Mouse (Mus musculus) small intestine, adult 2 months (tissue): ENCODE data around the gene Arsa.

Experiments used
- CTCF ChIP-seq: fragments of 200-500 bp; IDR thresholded peaks from 2 replicates; pipeline ENCODE4 v1.5.1; 2012; ENCODE audit warnings: low read depth, mild to moderate bottlenecking, control low read depth, inconsistent platforms, low read length, moderate library complexity, mixed read lengths; ENCODE audit not compliant: insufficient replicate concordance, insufficient read length; ENCODE audit errors: extremely low read depth
- POLR2A ChIP-seq: fragments of 200-500 bp; IDR thresholded peaks from 2 replicates; pipeline ENCODE4 v1.6.1; 2012; ENCODE audit warnings: low read depth, mild to moderate bottlenecking, control low read depth, inconsistent platforms, low read length, moderate library complexity

- TF ChIP-seq CTCF (no peak), POLR2A (no peak)
Measured at GRCm38 (mm10) chr15:89424621-89425020, 52.6 kb downstream of the Arsa start.
